Mouse (Mus musculus) v-Abl transformed pro-B cells (cell line): Measurements from ENCODE around the gene Cyp1a2.

ENCODE experiments used
- in situ Hi-C, 2 experiments: fragments of 400-800 bp; cut with MboI; formaldehyde crosslinking; loops; one replicate each; pipeline ENCODE4 v1.15.1; 2025; ENCODE audit not compliant: unreplicated experiment in 2 of 2

Cyp1a2 gene

DNA sequence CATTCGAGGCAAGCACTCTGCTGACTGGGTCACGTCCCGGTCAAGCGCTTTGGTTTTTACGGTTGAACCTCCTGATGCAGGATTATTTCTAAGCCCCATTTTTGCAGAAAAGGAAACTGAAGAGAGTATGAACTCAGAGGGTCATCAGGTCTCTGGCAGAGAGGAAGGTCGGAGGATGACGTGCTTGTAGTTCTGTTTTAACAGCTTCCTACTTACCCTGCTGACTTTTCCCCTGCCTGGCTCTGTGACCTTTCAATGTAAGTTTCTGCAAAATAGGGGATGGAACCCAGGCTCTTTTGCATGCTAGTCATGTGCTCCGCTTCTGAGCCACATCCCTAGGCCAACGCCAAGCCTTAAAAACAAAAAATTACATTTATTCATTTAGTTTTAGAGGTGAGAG, 31.2 kb downstream of the Cyp1a2 start:
- in situ Hi-C loops: loop anchor here (5.0 to 25.0 kb wide), 4 partner anchors 35 to 560 kb away; partner anchors contain the start of genes Cox5a (in 1 of the 2), Islr (in 1 of the 2), Islr2 (in 1 of the 2) and Ubl7 (in 1 of the 2)

DNA sequence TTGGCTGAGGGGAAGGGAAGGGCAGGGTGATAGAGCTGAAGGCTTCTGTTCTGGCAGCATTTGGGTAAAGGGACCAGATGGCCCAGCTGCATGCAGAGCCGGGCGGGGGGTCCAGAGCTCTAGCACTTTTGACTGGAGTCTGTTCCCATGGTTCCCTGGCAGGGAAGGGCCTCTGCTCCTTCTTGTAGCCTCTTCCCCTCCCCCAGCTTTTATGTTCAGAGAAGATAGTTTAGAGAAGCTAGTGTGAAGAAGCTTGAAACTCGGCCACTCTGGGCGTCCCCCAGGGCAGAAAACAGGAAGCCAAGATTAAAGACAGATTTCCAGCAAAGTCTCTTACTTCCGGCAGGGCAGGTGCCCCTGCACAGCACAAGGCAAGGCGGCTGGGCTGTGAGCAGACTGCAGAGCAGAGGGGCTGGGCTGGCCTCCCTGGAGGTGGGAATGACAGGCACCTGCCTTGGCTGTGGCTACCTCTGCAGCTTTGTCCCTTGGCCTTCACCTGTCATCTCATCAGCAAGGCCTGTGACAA, 32.7 kb downstream of the Cyp1a2 start:
- in situ Hi-C loops: loop anchor here (5.0 to 25.0 kb wide), 4 partner anchors 34 to 561 kb away; partner anchors contain the start of genes Cox5a (in 1 of the 2), Islr (in 1 of the 2), Islr2 (in 1 of the 2) and Ubl7 (in 1 of the 2)

DNA sequence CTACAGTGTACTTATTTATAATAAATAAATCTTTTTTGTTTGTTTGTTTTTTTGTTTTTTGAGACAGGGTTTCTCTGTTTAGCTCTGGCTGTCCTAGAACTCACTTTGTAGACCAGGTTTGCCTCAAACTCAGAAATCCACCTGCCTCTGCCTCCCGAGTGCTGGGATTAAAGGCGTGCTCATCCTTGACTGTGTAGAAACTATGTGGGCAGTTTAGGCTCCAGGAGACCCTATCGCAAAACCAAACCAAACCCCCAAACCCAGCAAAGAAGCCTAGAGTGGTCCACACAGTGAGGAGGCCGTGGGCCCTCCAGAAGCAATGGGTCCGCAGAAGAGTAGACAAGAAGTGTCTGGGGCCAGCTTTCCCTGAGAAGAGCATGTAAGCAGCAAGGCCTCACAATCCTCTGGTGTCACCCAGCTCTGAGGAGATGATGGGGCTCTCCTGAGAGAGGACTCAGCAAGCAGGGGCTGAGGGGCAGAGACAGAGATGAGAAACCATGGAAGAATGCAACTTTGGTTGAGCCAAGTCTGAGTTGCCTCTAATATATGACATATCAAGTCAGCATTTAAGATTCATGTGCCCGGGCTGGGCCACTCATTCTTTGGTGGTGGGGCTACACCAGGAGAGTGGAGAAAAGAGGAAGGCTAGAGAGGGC, 33.2 kb downstream of the Cyp1a2 start:
- in situ Hi-C loops: loop anchor here (5.0 to 25.0 kb wide), 4 partner anchors 33 to 562 kb away; partner anchors contain the start of genes Cox5a (in 1 of the 2), Islr (in 1 of the 2), Islr2 (in 1 of the 2) and Ubl7 (in 1 of the 2)

DNA sequence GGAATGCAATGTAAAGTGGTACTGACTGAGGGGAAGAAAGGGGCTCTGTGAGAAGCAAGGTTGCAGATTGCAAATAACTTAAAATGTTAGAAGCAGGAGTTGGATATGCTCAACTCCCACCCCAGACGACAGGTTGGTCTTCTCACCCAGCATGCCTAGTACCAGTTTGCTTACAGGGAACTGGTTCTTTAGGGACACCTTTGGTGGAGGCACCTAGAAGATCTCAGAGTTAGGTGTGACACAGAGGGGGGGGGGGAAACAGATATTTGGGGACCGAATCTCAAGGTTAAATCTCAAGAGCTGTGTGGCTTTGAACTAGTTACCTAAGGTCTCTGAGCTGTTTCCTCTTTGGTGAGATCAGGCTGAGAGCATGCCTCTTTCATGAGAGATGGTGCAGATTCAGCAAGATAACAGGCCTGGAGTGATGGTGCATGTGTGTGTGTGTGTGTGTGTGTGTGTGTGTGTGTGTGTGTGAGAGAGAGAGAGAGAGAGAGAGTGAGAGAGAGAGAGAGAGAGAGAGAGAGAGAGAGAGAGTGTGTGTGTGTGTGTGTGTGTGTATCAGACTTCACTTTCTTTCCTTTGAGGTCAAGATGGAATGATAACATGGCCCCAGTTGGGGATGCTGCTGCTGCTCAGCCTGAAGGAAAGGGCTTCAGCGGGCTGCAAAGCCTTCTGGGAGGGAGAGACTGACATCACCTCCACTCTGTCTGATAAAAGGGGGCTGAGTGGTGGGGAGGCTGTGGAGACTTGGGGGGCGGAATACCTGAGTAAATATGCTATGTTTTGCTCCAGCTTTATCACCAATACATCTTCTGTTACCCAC, 36.0 kb downstream of the Cyp1a2 start:
- in situ Hi-C loops: loop anchor here in 1 of 2 experiments (10.0 kb wide), 3 partner anchors 287 to 617 kb away; no protein-coding TSS in a partner anchor

DNA sequence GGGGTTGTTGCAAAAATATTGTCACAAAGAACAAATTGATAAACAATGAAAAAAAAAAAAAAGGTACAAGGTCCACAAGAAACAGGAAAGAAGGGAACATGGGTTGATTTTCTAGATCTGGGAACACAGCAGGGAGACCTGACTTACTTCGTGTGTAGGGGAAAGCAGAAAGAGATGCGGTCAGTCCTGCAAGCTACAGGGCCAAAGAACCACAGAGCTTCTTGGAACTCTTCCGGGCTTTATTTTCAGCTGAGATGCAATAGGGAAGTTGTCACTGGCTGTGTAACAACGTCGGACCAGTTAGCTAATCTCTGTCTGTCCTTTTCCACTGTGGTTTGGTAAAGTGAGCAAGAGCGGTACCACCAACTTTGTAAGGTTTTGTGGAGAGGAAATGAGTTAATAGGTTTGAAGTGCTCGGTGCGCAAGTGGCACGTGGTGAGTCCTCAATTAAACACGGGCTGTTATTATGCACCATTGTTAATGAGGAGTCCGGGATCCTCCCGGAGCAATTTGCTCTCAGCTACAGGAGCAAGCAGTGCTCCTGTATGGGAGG, 36.9 kb downstream of the Cyp1a2 start:
- in situ Hi-C loops: loop anchor here in 1 of 2 experiments (10.0 kb wide), 3 partner anchors 288 to 618 kb away; no protein-coding TSS in a partner anchor

DNA sequence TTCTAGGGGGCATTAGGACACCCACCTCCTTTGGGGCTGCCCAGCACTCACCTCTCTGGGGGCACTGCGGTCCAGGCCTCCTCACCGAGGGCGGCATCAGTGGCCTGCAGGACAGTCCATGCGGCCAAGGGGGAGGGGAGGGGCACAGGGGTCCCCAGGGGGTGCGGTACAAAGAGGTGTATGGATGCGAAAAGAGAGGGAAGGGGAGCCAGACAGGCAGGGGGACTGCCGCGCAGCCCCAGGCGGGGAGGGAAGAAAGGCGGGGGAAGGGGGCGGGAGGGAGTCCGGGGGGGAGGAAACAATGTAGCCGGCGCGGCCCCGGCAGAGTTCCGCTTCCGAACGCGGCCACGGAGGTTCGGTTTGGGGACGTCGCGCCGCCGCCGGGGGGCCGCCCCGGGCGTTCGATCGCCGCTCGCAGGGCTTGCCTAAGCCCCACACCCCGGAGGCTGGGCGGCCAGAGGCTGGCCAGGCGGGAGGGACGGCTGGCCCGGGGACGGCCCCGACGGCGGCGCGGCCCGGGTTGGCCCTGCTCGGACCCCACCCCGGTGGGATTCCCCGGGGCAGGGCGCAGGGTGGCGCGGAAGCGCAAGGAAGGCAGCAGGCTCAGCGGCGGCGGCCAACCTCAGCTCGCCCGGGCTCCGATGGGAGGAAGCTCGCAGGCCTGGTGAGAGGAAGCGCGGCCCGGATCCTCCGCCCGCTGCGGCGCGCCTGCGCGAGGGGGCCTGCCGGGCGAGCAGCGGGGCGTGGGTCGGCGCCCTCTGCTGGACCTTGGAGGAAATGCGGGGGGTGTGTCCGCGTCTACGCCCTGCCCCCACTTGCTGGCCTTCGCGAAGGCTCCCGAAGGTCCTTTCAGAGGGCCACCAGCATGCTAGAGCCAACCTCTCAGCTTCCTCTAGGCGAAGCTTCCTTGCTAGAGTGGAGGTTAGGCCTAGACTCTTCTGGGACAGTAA, 38.3 kb downstream of the Cyp1a2 start:
- in situ Hi-C loops: loop anchor here in 1 of 2 experiments (10.0 kb wide), 3 partner anchors 290 to 620 kb away; no protein-coding TSS in a partner anchor

DNA sequence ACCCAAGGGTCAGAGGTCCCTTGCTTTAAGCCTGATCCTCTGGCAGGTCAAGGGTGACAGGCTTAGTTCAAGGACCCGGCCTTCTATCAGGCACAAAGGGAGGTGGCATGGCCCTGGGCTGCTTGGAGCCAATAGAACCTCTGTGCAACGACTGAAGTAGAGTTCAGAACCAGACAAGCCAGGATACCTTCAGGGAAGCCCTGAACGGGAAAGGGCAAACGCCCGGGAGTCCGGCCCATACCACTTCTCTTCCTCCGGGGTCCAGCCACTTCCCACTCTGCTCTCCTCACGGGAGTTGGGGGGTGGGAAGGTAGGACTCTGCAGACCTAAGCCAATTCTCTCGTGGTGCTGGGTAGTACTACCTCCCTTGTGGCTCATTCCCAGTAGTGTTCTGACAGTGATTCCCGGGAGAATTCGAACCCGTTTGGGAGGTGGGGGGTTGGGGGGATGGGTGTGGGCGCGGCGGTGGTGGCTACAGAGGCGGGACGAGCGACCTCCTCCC, 39.0 kb downstream of the Cyp1a2 start:
- in situ Hi-C loops: loop anchor here in 1 of 2 experiments (10.0 kb wide), 3 partner anchors 290 to 620 kb away; no protein-coding TSS in a partner anchor

DNA sequence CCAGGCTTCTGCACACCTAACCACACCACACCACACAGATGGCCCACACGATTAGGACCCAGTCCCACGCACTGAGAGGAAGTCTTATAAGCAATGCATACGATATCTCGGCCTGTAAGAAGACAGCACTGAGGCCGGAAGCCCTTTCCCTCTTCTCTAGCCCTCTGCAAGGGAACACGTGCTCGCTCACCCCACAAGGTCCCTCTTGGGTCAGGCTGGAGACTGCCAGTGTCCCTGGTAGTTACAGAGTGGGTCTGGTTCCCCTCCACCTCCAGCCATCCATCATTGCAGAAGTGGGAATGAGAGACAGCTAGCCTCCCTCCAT, 39.7 kb downstream of the Cyp1a2 start:
- in situ Hi-C loops: loop anchor here in 1 of 2 experiments (10.0 kb wide), 3 partner anchors 291 to 621 kb away; no protein-coding TSS in a partner anchor

DNA sequence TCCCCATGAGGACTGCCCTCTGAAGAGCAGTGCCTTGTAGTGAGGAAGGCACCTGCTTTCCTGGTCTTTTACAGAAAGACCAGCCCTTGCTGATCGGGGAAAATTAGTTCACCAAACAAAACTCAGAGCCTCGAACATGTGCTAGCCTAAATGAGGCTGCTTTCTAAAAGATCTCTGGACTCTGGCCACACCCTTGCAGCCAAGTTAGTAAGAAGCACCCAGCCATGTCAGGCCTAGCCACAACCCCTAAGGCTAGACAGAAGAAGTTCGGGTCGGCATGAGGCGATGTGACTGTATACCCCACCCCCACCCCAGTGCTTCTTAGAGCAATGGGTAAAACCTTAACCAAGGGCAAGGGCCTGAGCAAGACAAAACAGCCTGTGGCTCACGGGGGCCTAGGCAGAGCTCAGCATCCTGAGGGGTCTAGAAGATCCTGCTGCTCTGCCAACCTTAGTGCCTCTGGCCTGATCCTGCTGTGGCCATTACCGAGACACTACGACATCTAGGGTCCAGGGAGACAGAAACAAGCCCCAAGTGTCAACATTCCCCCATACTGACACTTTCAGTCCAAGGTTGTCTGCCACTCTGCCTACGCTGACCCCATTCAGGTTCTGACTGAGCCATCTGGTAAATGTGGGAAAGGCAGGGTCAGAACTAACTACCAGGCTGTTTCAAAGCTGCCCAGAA, 40.2 kb downstream of the Cyp1a2 start:
- in situ Hi-C loops: loop anchor here in 1 of 2 experiments (10.0 kb wide), 3 partner anchors 291 to 621 kb away; no protein-coding TSS in a partner anchor

DNA sequence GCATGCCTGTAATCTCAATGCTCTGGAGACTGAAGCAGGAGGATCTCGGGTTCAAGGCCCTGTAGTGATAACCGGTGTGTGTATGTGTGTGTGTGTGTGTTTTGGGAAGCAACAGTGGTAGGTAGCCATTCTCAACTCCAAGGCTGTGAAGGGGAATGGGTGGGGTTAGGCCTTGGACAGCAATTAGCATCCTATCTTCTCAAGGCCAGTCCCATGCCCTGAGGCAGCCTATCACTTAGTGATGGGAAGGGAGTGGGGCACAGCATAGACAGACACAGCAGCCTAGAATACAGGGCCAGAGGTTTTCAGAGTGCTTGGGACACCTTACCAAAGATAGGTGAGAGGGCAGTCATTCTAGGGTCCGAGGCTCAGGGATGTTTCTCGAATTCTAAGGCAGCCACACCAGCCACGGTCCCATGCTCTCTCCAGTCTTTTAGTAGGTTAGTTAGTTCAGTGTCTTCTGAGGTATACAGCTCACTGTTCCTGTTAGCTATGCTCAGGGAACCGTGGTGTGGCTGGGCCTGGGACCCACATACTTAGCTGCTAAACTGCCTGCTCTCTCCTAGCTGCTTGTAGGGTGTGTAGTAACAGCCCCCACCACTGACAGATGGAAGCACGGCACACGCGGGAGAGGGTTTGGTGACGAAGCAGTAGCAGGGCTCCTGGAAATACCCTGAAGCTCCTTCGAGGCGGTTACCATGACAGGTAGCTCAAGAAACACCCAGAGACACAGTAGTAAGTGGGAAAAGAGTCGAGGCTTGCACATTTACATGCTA, 41.5 kb downstream of the Cyp1a2 start:
- in situ Hi-C loops: loop anchor here in 1 of 2 experiments (10.0 kb wide), 3 partner anchors 293 to 623 kb away; no protein-coding TSS in a partner anchor

DNA sequence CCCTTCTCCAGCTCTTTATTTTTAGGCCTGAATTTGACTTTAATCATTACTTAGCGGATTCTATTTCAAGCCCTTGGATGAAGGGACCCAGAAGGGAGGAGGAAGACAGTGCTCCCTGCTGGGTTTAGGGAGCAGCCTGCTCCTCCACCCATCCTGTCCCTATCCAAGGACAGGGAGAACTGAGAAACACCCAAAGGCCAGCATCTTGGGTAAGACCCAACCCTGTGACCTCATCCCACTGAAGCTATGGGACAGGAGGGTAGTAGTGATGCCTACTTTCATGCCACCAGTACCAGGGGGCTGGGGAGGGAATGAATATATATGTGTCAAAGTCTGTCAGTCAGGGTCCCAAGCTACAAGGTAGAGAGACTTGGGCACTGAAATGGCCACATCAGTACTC, 42.5 kb downstream of the Cyp1a2 start:
- in situ Hi-C loops: loop anchor here in 1 of 2 experiments (10.0 kb wide), 3 partner anchors 294 to 624 kb away; no protein-coding TSS in a partner anchor

DNA sequence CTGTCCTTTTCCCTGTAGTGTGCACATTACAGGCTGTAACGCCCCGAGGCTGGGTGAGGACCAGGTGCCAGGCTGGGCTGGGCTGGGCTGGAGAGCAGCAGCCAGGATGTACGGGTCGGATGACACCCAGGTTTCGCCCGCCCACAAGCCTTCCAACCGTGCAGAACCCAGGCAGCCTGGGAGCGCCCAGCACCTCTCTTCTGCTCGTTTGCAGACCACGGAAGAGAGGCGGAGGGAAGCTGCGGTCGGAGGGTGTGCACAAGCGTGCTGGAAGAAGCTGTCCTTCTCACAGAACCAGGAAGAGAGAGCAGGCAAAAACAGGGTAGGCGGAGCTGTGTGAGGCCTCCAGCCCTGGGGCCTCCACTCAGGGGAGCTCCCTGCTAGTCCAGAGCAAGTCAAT, 43.1 kb downstream of the Cyp1a2 start:
- in situ Hi-C loops: loop anchor here in 1 of 2 experiments (10.0 kb wide), 3 partner anchors 294 to 624 kb away; no protein-coding TSS in a partner anchor

DNA sequence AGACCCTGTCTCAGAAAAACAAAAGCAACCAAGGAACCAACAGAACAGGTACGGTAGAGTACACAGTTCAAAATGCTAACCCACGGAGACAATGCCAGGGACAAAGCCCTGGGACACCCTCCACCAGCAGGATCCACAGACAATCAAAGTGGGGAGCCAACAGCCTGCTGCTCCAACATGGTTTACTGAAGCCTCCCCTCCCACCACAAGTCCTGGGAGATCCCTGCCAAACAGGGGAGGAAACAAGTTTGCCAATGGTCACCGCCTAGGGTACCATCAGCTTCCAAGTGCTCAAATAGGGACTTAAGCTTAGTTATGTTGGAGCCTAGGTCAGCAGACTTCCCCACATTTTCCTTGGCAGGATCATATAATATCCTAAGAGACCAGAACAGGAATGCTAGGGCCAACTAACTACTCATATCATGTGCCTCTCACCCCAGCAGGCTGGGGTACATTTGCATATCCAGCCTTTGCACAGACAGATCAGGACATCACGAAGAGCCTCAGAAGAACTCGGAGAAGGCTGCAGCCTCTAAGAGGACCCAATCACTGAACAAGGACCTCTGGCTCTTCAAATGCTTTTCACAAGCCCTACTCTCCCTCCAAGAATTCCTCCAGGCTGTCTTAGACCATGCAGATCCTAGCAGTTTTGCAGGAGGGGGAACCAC, 43.7 kb downstream of the Cyp1a2 start:
- in situ Hi-C loops: loop anchor here in 1 of 2 experiments (10.0 kb wide), 3 partner anchors 295 to 625 kb away; no protein-coding TSS in a partner anchor

DNA sequence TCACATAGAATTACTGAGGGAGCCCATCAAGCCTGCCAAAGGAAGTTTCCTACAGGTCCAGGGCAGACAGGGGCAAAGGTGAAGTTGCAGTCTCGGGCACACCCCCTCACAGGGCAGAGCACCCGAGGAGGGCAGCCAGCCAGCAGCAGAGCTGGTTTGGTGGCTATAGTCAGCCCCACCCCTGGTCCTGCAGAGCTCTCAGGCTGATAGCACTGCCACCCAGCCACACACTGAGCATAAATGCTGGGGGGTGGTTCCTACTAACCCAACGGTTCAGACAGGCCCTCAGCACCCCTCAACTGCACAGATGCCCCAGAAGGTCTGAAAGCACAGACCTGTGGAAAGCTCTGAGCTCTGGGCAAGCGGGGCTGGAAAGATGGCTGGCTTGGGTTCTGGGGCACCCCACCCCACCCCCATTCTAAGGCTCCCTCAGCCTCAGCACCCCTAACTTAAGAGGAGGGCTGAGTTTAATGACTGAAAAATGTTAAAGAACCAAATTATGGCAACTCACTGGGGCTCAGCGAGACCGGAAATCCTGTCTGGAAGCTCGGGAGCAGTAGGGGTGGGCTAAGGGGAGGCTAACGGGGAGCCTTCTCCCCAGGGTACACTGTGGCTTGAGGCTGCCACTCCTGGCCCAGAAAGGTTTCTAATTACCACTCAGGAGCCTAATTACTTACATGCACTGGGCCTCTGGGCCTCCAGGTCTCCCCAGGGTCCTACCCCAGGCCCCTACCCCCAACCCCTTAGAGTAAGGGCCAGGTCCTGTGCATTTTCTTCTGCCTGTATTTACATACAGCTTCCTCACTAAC, 44.6 kb downstream of the Cyp1a2 start:
- in situ Hi-C loops: no loop called here

DNA sequence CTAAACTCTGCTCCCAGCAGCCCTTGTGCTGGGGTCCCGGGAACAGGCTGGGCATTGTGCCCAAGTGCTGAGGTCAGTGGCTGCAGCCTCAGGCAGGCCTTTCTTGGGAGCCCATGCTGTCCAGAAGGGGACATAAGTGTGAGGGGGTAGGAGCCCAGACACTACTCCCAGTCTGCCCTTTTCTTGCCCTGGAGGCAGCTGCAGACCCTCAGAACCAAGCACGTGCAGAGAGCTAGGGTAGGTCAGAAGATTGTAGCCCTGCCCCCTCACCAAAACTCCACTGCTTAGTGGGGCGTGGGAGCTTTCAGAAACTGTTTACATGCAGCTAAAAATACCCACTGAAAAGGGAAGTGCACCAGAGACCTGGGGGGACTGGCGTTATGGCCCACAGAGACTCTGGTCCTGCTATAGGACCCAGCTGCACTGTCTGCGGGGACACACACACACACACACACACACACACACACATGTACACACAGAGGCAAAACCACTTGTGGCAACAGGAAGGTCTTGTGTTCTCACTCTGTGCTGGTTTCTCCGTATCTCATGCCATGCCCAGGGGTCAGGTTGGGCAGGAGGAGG, 45.7 kb downstream of the Cyp1a2 start:
- in situ Hi-C loops: no loop called here

DNA sequence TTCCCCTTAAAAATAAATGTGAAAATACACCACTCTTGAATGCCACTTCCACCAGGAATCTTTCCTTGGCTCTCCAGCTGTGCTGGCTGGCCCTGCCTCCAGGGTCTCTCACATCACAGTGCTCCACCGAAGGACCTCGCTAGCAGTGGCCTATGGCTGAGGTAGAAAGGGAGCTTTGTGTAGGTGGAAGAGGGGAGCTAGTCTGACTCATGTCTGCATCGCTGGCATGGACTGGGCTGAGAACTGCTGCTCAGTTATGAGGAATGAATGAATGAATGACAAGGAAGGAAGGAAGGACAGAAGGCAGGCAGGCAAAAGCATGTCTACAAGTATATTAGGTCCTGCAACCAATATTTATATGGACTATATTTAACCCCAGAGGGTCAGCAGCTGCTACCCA, 46.2 kb downstream of the Cyp1a2 start:
- in situ Hi-C loops: no loop called here
